Mouse (Mus musculus) liver, embryonic 14.5 days (tissue): Measurements from ENCODE around the gene Mrps23. TPM values are rescaled to one million over a fixed set of nuclear protein-coding genes. Genes with fewer than 3 reads are reported as not detected.

Source experiments
- ATAC-seq: fragments of 200-750 bp; cut with Nextera tagmentation; 2 replicates; pipeline ENCODE4 v1.8.0; 2017; ENCODE audit warnings: moderate number of reproducible peaks, mild to moderate bottlenecking, moderate library complexity; ENCODE audit not compliant: insufficient read depth
- DNase-seq, 3 experiments: peaks; one replicate each; pipeline ENCODE4 v3.0.0-alpha.2; 2012 to 2013; ENCODE audit warnings: low read depth in 3 of 3, low spot score in 3 of 3
- H3K27ac ChIP-seq: fragments of 300-500 bp; sonication (generic); 2 replicates; pipeline ENCODE4 v1.5.1; 2014; ENCODE audit warnings: moderate library complexity, mild to moderate bottlenecking, control low read depth, inconsistent platforms
- H3K27me3 ChIP-seq: fragments of 300-500 bp; sonication (generic); 2 replicates; pipeline ENCODE4 v1.6.1; 2014; ENCODE audit warnings: mild to moderate bottlenecking, low read length, moderate library complexity; ENCODE audit not compliant: control insufficient read depth, insufficient read depth
- H3K36me3 ChIP-seq: fragments of 300-500 bp; sonication (generic); replicated peaks from 2 replicates; pipeline ENCODE4 v1.6.1; 2014; ENCODE audit warnings: low read depth; ENCODE audit not compliant: control insufficient read depth, insufficient read depth
- H3K4me1 ChIP-seq, 2 experiments: fragments of 200-500 bp in 1 of 2; fragments of 300-500 bp in 1 of 2; sonication (generic) in 1 of 2; replicated peaks; 2 replicates each; pipeline ENCODE4 v1.6.1; 2012 to 2014; ENCODE audit warnings: antibody characterized with exemption in 1 of 2, inconsistent platforms in 1 of 2, low read length in 1 of 2; ENCODE audit not compliant: control insufficient read depth in 2 of 2, insufficient read depth in 2 of 2
- H3K4me2 ChIP-seq: fragments of 300-500 bp; sonication (generic); 2 replicates; pipeline ENCODE4 v1.6.1; 2014; ENCODE audit warnings: low read depth, mild to moderate bottlenecking, control low read depth, moderate library complexity
- H3K4me3 ChIP-seq, 2 experiments: fragments of 200-500 bp in 1 of 2; fragments of 300-500 bp in 1 of 2; sonication (generic) in 1 of 2; 2 replicates each; pipeline ENCODE4 v1.5.1; 2012 to 2014; ENCODE audit warnings: low read depth in 2 of 2, low read length in 2 of 2, mild to moderate bottlenecking in 2 of 2, control low read depth in 1 of 2, inconsistent platforms in 1 of 2, moderate library complexity in 1 of 2; ENCODE audit not compliant: insufficient read depth in 1 of 2
- H3K9ac ChIP-seq: fragments of 300-500 bp; sonication (generic); replicated peaks from 2 replicates; pipeline ENCODE4 v1.6.1; 2014; ENCODE audit warnings: mild to moderate bottlenecking, control low read depth, moderate library complexity
- H3K9me3 ChIP-seq: fragments of 300-500 bp; sonication (generic); 2 replicates; pipeline ENCODE4 v1.6.1; 2016; ENCODE audit warnings: low read length, mixed read lengths; ENCODE audit not compliant: control insufficient read depth
- CTCF ChIP-seq: IDR thresholded peaks from 2 replicates; pipeline ENCODE4 v1.5.1; 2016; ENCODE audit warnings: antibody characterized with exemption, low read depth, control low read depth
- EP300 ChIP-seq: IDR thresholded peaks from 2 replicates; pipeline ENCODE4 v1.6.1; 2016; ENCODE audit warnings: antibody characterized with exemption, low read depth
- WGBS: fragments of 180-500 bp; shearing (Covaris S2); extraction: QIAGEN DNeasy Blood & Tissue Kit; methylation state at CpG from one replicate; pipeline ENCODE4 v1.1.7; 2014; ENCODE audit not compliant: insufficient replicate concordance; 5-methylcytosine and 5-hydroxymethylcytosine counted together
- polyA plus RNA-seq, 2 experiments: library from polyadenylated mRNA; depleted of rRNA in 1 of 2; stranded (reverse) in 1 of 2; unstranded in 1 of 2; fragments of >200 nt; fragmentation: Nextera tagmentation in 1 of 2; extraction: Ambion mirVana in 1 of 2; gene quantifications; 2 replicates each; pipeline versions ENCODE4 v1.2.1 to v1.2.3; 2012 to 2014

Mrps23 gene
- polyA plus RNA-seq (2012; rRNA removed) (20.6 and 30.2 TPM in 2 replicates), polyA plus RNA-seq (2014; fragmentation: Nextera tagmentation; extraction: Ambion mirVana) (33.3 and 33.7 TPM in 2 replicates)

DNA sequence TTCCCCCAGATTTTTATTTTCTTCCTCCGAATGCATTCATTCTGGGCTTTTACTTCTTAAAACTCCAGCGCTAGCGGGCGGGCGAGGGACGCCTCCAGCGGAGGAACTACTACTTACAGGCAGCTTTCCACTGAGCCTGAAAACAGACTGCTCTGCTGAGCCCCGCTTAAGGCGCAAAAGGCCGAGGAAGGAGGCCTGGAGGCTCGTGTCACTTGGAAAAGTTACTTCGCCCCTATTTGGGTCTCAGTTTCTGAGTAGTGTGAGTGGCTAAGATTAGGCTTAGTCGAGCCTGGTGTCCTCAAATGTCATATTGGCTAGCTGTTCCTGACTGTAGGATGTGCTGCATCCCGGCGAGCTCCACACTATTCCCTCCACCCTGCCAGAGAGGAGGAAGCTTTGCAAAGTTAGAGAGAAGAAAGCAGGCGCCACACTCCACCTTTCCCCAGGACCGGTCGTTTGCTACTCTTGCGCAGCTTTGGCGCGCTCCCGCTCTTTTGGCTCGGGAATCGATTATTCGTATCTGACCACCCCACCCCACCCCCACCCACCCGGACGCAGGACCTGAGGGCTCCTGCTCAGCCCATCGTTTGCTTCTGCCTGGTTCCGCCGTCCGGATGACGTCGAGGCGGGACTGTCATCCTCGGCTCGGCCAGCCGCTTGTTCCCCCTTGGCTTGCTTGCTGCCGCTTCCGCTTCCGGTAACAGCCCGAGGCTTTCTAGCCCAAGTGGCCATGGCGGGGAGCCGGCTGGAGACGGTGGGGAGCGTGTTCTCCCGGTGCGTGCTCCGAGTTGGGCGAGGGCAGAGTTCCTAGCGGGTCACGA is at the start of gene Mrps23:
Gene Mrps23, plus strand, starts transcription at position 677 of the 821 bp plus-strand sequence.
- peak; percentile 52 for TF ChIP-seq CTCF
- no peak for TF ChIP-seq EP300
- peaks cover 5% of the 10 kb centered on the region for H3K36me3 ChIP-seq
- peak within 1 kb of the TSS; percentile 88 for H3K9ac ChIP-seq
- peaks cover 15 to 22% of the 10 kb centered on the region in 2 experiments for H3K4me1 ChIP-seq
- peak; percentile 93 for ATAC-seq
- H3K4me3 ChIP-seq, result peak within 1 kb of the TSS; percentile 88 to 94
- peak; percentile 81 to 87 (median 84) for DNase-seq
- under 1% methylated on average over 51 of the region's 51 CpGs for WGBS
- no peaks in the 10 kb centered on the region for H3K27me3 ChIP-seq
- H3K27ac ChIP-seq, result peak within 1 kb of the TSS; percentile 71
- H3K9me3 ChIP-seq, result no peaks in the 10 kb centered on the region
- H3K4me2 ChIP-seq, result peak within 1 kb of the TSS; percentile 86

DNA sequence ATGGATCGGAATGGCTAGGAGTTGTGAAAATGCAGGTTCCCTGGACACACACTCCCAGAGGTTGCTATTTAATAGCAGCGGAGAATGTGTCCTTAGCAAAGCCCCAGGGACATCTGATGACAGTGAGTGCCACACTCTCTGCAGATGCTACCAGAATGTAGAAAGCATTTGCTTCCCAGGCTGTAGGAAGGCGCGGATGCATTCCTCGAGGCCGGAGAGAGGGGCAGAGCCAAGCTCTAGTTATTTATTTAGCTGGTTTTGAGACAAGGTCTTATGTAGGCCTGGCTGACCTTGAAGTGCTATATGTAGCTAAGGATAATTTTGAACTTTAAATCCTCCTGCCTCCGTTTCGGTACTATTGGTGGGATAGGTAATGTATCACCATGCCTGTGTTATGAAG is 49.7 kb upstream of the Mrps23 start:
- Histone ChIP-seq H3K4me2 (no peak overlapping the region), H3K9me3 (no peaks in the 10 kb centered on the region), H3K9ac (no peak overlapping the region), H3K27me3 (no peaks in the 10 kb centered on the region), H3K4me1 (peaks cover 0 to 11% of the 10 kb centered on the region in 2 experiments; a peak in 2 of 4 replicates), H3K36me3 (no peaks in the 10 kb centered on the region), H3K4me3 (no peak overlapping the region), H3K27ac (no peak overlapping the region)
- TF ChIP-seq EP300 (no peak), CTCF (no peak)
- 75% methylated on average over 8 of the region's 8 CpGs for WGBS
- no peak for ATAC-seq
- no peak for DNase-seq

DNA sequence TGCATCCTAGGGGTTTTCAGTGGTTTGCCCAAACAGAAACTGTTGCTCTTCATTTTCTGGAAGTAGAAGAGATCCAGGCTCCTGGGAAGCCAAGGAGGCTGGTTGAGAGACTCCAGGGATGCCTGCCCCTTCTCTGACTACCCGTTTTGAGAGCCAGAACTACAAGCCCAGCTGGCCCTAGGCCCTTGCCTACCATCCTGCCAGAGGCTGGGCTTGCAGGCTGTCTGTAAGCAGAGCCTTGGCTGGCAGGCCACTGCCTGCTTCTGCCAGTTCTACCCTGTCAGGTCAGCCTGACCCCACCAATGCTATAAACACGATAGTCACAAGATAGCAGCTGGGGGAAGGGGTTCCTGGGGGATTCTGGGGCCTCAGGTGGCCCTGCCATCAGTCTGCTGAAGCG is 48.7 kb upstream of the Mrps23 start:
- H3K27ac ChIP-seq, result no peak overlapping the region
- no peak for ATAC-seq
- no peaks in the 10 kb centered on the region for H3K36me3 ChIP-seq

DNA sequence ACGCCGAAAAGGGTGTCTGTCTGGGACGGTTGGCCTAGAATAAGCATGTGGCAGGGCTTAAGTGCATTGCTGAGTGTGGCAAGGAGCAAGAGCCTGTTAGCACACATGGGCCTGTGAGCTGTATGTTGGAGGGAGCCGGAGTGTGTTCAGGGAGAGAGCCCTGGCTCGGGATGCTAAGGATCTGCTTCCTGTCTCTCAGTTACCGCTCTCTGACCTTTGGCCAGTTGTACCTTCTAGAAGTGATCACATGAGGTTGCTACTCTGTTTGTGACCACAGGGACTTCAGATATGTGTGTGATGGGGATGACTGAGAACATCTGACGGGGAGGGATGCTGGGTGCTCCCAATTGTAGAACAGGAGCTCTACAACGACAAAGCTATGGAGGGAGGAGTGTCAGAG is 48.2 kb upstream of the Mrps23 start:
- Histone ChIP-seq H3K4me2 (no peak overlapping the region), H3K9me3 (no peaks in the 10 kb centered on the region), H3K36me3 (no peaks in the 10 kb centered on the region), H3K27me3 (no peaks in the 10 kb centered on the region; the same call in 1 of the 2 replicates), H3K4me1 (peaks cover 0 to 13% of the 10 kb centered on the region in 2 experiments; a peak in 2 of 4 replicates), H3K27ac (no peak overlapping the region), H3K9ac (no peak overlapping the region), H3K4me3 (no peak overlapping the region)
- WGBS, result 69% methylated on average over 8 of the region's 8 CpGs
- DNase-seq (no peak), ATAC-seq (no peak)
- no peak for TF ChIP-seq EP300
- no peak for TF ChIP-seq CTCF

More for the DNA sequence above, 48.7 kb upstream of the Mrps23 start:
- H3K4me1 ChIP-seq, result peaks cover 0 to 12% of the 10 kb centered on the region in 2 experiments; a peak in 2 of 4 replicates
- no peak overlapping the region for H3K4me3 ChIP-seq
- no peak overlapping the region for H3K4me2 ChIP-seq
- no peak overlapping the region for H3K9ac ChIP-seq
- 51% methylated on average over 3 of the region's 3 CpGs for WGBS
- no peak for TF ChIP-seq CTCF
- no peak for TF ChIP-seq EP300
- H3K9me3 ChIP-seq, result no peaks in the 10 kb centered on the region
- no peaks in the 10 kb centered on the region for H3K27me3 ChIP-seq
- no peak for DNase-seq

DNA sequence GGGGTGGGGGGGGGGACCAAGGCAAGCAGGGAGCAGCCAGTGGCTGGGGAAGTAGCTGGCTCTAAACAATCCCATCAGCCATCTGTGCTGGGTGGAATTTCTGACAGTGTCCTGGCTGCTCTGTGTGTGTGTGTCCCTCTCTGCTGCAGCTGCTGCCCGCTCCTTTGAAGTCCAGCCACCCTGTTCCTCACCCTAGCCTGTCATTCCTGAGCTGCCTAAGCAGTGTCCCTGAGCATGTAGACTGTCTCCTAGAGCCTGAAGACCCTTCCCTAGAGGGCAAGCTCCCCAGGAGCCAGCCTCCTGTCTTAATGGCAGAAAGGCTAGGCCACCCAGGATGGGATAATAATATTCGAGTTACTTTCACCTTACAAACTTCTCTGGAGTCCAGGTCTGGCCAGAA is 47.8 kb upstream of the Mrps23 start:
- H3K4me1 ChIP-seq, result peaks cover 0 to 9% of the 10 kb centered on the region in 2 experiments; a peak in 2 of 4 replicates
- no peak overlapping the region for H3K4me3 ChIP-seq
- no peak overlapping the region for H3K27ac ChIP-seq
- ATAC-seq (no peak), DNase-seq (no peak)
- H3K4me2 ChIP-seq, result no peak overlapping the region
- no peaks in the 10 kb centered on the region; the same call in 1 of the 2 replicates for H3K27me3 ChIP-seq
- no peak overlapping the region for H3K9ac ChIP-seq
- no peaks in the 10 kb centered on the region for H3K36me3 ChIP-seq
- H3K9me3 ChIP-seq, result no peaks in the 10 kb centered on the region
- TF ChIP-seq EP300 (no peak), CTCF (no peak)
- WGBS, result 45% methylated on average over 2 of the region's 2 CpGs
